Mouse (Mus musculus): Measurements from ENCODE around the gene Ccdc61. TPM values are rescaled to one million over a fixed set of nuclear protein-coding genes. Genes with fewer than 3 reads are reported as not detected.

Ccdc61 gene
- total and polyA plus RNA-seq, 3 experiments, result 6.6 to 11.3 (median 9.6) TPM

DNA sequence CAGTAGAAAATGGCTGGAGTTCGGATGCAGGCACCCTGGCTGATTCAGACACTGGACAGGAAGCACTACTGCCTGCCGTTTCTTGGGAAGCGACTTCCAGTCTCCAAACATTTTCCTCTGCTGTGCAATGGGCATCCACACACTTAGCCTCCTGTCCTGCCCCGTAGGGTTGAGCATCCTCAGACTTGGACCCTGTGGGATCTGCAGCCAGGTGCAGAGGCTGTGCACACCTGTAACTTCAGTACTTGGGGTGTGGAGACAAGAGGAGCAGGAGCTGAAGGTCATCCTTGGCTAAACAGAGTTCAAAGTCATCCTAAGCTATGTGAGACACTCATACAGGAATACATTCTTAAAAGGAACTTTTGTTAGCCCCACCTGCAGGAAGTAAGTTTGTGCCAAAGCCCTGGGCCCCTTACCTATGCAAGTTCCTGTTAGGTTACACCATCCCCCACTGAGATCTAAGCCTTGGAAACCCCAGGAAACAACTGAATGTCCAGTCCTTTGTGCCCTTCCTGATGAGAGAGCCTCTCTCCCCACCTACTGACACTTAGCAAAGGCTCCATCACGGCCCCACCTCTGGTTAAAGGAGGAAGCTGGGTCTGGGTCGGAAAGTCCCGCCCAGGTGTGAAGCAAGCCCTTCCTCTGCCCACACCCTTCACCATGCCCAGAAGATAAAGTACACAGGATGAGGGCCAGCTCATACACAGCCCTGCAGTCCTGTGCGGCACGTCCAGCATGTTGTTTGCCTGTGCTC, 26.0 kb downstream of the Ccdc61 start:
- WGBS, result 33% methylated on average over 9 of the region's 9 CpGs
- Histone ChIP-seq H3K4me3 (no peak overlapping the region), H3K9ac (ENCODE audit: low read depth, low read length) (no peak overlapping the region), H3K36me3 (ENCODE audit: control insufficient read depth, insufficient read depth, low read length) (no peaks in the 10 kb centered on the region), H3K27me3 (ENCODE audit: control insufficient read depth, insufficient read depth, low read length) (no peaks in the 10 kb centered on the region), H3K27ac (no peak overlapping the region; the same call in 1 of the 2 replicates), H3K79me2 (replicated peaks; ENCODE audit: control insufficient read depth, insufficient read depth, low read length) (no peaks in the 10 kb centered on the region), H3K4me1 (ENCODE audit: control insufficient read depth, insufficient read depth, low read length) (peaks cover 5% of the 10 kb centered on the region)
- TF ChIP-seq EP300 (IDR thresholded peaks at IDR 0.05; ENCODE audit: insufficient read depth, low read depth, low read length), result no peak
- TF ChIP-seq POLR2A (IDR thresholded peaks at IDR 0.05; ENCODE audit: insufficient read depth, low read depth, low read length), result no peak
- TF ChIP-seq CTCF (IDR thresholded peaks at IDR 0.05), result no peak
- intact Hi-C loops (cut with DNase I), result no loop called here
- peak in 1 of 2 experiments; percentile 38 for DNase-seq

DNA sequence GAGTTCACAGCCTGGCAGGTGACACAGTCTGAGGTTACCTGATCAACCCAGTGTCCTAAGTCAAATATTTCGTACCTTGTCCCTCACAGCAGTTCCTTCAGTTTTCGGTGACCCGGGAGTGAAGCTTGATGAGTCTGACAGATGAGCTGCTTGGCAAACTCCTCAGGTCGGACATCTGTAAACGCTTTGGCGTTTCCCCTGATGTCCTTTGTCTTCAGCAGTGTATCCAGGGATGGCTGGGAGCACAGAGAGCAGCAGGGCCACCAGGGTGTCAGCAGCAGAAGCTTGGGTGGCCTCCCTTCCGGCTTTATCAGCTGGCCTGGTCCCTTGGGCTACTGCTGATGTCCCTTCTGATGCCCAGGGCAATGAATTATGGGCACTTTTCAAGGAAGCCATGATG, 31.5 kb downstream of the Ccdc61 start:
- H3K9ac ChIP-seq (ENCODE audit: low read depth, low read length), result no peak overlapping the region
- H3K79me2 ChIP-seq (replicated peaks; ENCODE audit: control insufficient read depth, insufficient read depth, low read length), result no peaks in the 10 kb centered on the region
- 35% methylated on average over 7 of the region's 7 CpGs for WGBS
- H3K27me3 ChIP-seq (ENCODE audit: control insufficient read depth, insufficient read depth, low read length), result no peaks in the 10 kb centered on the region
- no peak for TF ChIP-seq EP300 (IDR thresholded peaks at IDR 0.05; ENCODE audit: insufficient read depth, low read depth, low read length)
- TF ChIP-seq CTCF (IDR thresholded peaks at IDR 0.05), result no peak
- TF ChIP-seq POLR2A (IDR thresholded peaks at IDR 0.05; ENCODE audit: insufficient read depth, low read depth, low read length), result no peak
- intact Hi-C loops (cut with DNase I), result no loop called here
- DNase-seq, result peak in 1 of 2 experiments; percentile 14
- H3K4me3 ChIP-seq, result no peak overlapping the region
- H3K27ac ChIP-seq, result no peak overlapping the region
- H3K4me1 ChIP-seq (ENCODE audit: control insufficient read depth, insufficient read depth, low read length), result peaks cover 3% of the 10 kb centered on the region; the same call in 1 of the 2 replicates
- H3K36me3 ChIP-seq (ENCODE audit: control insufficient read depth, insufficient read depth, low read length), result no peaks in the 10 kb centered on the region

DNA sequence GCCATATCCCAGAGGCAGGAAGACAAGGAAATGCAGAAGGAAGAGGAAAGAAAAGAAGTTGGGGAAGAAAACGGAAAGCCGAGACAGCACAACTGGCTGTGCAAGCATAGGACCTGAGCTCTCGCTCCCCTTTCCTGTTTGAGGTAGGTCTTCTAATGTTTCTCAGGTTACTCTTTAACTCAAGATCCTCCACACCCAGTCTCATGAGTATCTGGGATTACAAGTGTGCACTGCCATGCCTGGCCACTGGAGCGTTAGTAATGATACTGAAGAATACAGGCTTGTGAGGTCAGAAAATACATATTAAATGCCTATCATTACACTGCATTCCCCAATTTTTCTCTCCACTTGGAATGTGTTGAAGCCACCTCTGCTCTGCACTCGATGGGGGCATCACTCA, 34.8 kb downstream of the Ccdc61 start:
- no peak overlapping the region for H3K4me3 ChIP-seq
- WGBS, result 81% methylated on average over 5 of the region's 5 CpGs
- H3K9ac ChIP-seq (ENCODE audit: low read depth, low read length), result no peak overlapping the region
- H3K4me1 ChIP-seq (ENCODE audit: control insufficient read depth, insufficient read depth, low read length), result peaks cover 1% of the 10 kb centered on the region; the same call in 1 of the 2 replicates
- no peaks in the 10 kb centered on the region for H3K27me3 ChIP-seq (ENCODE audit: control insufficient read depth, insufficient read depth, low read length)
- H3K36me3 ChIP-seq (ENCODE audit: control insufficient read depth, insufficient read depth, low read length), result no peaks in the 10 kb centered on the region
- TF ChIP-seq POLR2A (IDR thresholded peaks at IDR 0.05; ENCODE audit: insufficient read depth, low read depth, low read length) (no peak), EP300 (IDR thresholded peaks at IDR 0.05; ENCODE audit: insufficient read depth, low read depth, low read length) (no peak), CTCF (IDR thresholded peaks at IDR 0.05) (no peak)
- intact Hi-C loops (cut with DNase I), result no loop called here
- DNase-seq, result no peak
- no peaks in the 10 kb centered on the region for H3K79me2 ChIP-seq (replicated peaks; ENCODE audit: control insufficient read depth, insufficient read depth, low read length)
- H3K27ac ChIP-seq, result no peak overlapping the region

DNA sequence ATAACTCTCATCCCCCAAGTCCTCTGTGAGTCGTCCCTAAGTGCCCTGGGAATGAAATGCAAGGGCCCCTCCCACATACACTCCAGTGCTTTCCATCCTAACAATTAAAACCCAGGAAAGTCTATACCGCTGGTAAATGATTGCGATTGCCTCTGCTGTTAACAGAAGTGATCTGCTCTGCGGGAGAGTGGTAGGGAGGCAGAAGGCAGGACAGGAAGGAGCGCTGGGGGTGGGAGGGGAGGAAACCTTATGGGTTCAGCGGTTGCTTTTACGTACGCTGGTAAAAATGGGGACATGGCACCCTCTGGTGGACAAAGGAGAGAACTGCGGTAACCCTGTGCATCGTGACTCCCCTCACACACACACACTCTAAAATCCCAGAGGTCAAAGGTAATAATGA, 37.0 kb downstream of the Ccdc61 start:
- peak overlapping the region; percentile 52 for H3K9ac ChIP-seq (ENCODE audit: low read depth, low read length)
- under 1% methylated on average over 10 of the region's 10 CpGs for WGBS

GRCm38 (mm10) chr7:18872816-18873215, 37.4 kb downstream of the Ccdc61 start:
- WGBS, result 4% methylated on average over 7 of the region's 7 CpGs
- no peaks in the 10 kb centered on the region for H3K36me3 ChIP-seq (ENCODE audit: control insufficient read depth, insufficient read depth, low read length)
- H3K9ac ChIP-seq (ENCODE audit: low read depth, low read length), result peak overlapping the region; percentile 33; the same call in 1 of the 2 replicates
- H3K27ac ChIP-seq, result peak overlapping the region; percentile 51
- peak overlapping the region; percentile 54 for H3K4me3 ChIP-seq
- no peaks in the 10 kb centered on the region for H3K79me2 ChIP-seq (replicated peaks; ENCODE audit: control insufficient read depth, insufficient read depth, low read length)
- TF ChIP-seq POLR2A (IDR thresholded peaks at IDR 0.05; ENCODE audit: insufficient read depth, low read depth, low read length) (no peak), EP300 (IDR thresholded peaks at IDR 0.05; ENCODE audit: insufficient read depth, low read depth, low read length) (no peak), CTCF (IDR thresholded peaks at IDR 0.05) (no peak)
- intact Hi-C loops (cut with DNase I), result loop anchor here (1.0 to 2.0 kb wide), 3 partner anchors 14 to 123 kb away; no protein-coding TSS in a partner anchor
- H3K27me3 ChIP-seq (ENCODE audit: control insufficient read depth, insufficient read depth, low read length), result no peaks in the 10 kb centered on the region
- DNase-seq, result no peak
- peaks cover 1% of the 10 kb centered on the region; the same call in 1 of the 2 replicates for H3K4me1 ChIP-seq (ENCODE audit: control insufficient read depth, insufficient read depth, low read length)

More for the DNA sequence above, 37.0 kb downstream of the Ccdc61 start:
- TF ChIP-seq POLR2A (IDR thresholded peaks at IDR 0.05; ENCODE audit: insufficient read depth, low read depth, low read length) (peak; percentile 31; the same call in 1 of the 2 replicates), EP300 (IDR thresholded peaks at IDR 0.05; ENCODE audit: insufficient read depth, low read depth, low read length) (peak; percentile 96), CTCF (IDR thresholded peaks at IDR 0.05) (no peak; the same call in none of the 2 replicates)
- Histone ChIP-seq H3K4me3 (peak overlapping the region; percentile 54), H3K36me3 (ENCODE audit: control insufficient read depth, insufficient read depth, low read length) (no peaks in the 10 kb centered on the region), H3K79me2 (replicated peaks; ENCODE audit: control insufficient read depth, insufficient read depth, low read length) (no peaks in the 10 kb centered on the region), H3K27me3 (ENCODE audit: control insufficient read depth, insufficient read depth, low read length) (no peaks in the 10 kb centered on the region), H3K27ac (peak overlapping the region; percentile 51), H3K4me1 (ENCODE audit: control insufficient read depth, insufficient read depth, low read length) (peaks cover 1% of the 10 kb centered on the region; the same call in 1 of the 2 replicates)
- peak; percentile 68 to 76 for DNase-seq
- intact Hi-C loops (cut with DNase I), result loop anchor here (1.0 to 2.0 kb wide), 3 partner anchors 14 to 123 kb away; no protein-coding TSS in a partner anchor
